ENCODE assay signal across 8 mouse cellular contexts in the genomic region with DNA sequence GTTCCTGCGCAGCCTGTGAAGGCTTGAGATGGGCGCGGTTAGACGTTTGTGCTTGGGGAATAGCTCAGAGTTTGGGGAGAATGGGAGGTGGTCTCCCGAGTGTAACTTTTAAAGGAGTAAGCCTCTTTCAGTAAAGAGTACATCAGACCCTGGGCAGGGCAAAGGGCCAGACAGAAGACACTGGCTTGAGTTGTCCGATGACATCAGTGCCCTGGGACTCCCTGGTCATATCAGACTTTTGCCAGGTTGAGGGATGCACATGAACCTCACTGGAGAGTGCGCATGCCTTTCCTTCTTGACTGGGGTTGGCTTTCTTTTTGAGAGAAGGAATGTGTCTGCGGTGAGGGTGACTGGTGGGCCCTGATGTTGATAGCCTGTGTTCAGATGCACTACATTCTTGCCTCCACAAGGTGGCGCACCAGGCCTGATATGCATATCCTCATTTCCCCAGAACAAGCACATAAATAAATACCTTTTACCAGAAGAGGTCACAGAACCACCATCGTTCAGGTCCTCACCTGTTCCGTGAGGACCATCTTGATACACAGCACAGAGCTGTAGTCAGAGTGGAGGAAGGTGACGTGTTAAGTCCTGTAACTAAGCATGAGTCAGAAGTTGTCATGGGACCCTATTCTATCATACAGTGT. TPM values are rescaled to one million over a fixed set of nuclear protein-coding genes. Genes with fewer than 3 reads are reported as not detected.
A peak's percentile ranks its signal among the peaks of the same experiment; 100 is the strongest.
DNase-seq lines count a peak whose midpoint lies in the region; ATAC-seq and TF ChIP-seq lines count a peak whose summit lies in the region.

No protein-coding gene starts in this region.

- H3K27me3 ChIP-seq in heart, adult 2 months (ENCODE audit: control insufficient read depth, insufficient read depth, low read length): no peaks in the 10 kb centered on the region
- H3K27me3 ChIP-seq in G1E (ENCODE audit: insufficient read depth, low read length): no peaks in the 10 kb centered on the region
- H3K27me3 ChIP-seq in midbrain, embryonic 14.5 days (ENCODE audit: control insufficient read depth, insufficient read depth, low read length): no peaks in the 10 kb centered on the region

- peak in 1 of 2 experiments; percentile 32 for DNase-seq in heart, adult 2 months
- no peak for DNase-seq in heart, adult 11 months
- peak; percentile 2 for DNase-seq in G1E (ENCODE audit: low spot score)
- peak; percentile 63 to 67 for DNase-seq in cerebellum, postnatal 10 days
- DNase-seq in frontal cortex, postnatal 36 days (ENCODE audit: low spot score in 2 of 2): peak; percentile 55 to 63
- peak; percentile 57 to 67 for DNase-seq in layer of hippocampus, postnatal 10 days (ENCODE audit: low spot score in 2 of 2)
- peak; percentile 79 for DNase-seq in midbrain, embryonic 14.5 days
- DNase-seq in thymus, postnatal 25 days: peak; percentile 24

- no peak overlapping the region for H3K4me3 ChIP-seq in heart, adult 2 months
- no peak overlapping the region for H3K4me3 ChIP-seq in G1E (ENCODE audit: low read depth, low read length)
- H3K4me3 ChIP-seq in midbrain, embryonic 14.5 days (replicated peaks; ENCODE audit: low read depth, low read length): no peak overlapping the region

- TF ChIP-seq CTCF in heart, adult 2 months (IDR thresholded peaks at IDR 0.05): peak; percentile 81
- peak; percentile 66 for TF ChIP-seq CTCF in G1E (IDR thresholded peaks at IDR 0.05; ENCODE audit: low read depth, low read length)

- no peaks in the 10 kb centered on the region for H3K79me2 ChIP-seq in heart, adult 2 months (replicated peaks; ENCODE audit: control insufficient read depth, insufficient read depth, low read length)

- no peak for ATAC-seq in G1E (ENCODE audit: extremely low read depth, insufficient number of reproducible peaks, low FRiP score, poor library complexity, severe bottlenecking)
- ATAC-seq in midbrain, embryonic 14.5 days (ENCODE audit: low FRiP score, low TSS enrichment): peak; percentile 14; the same call in 1 of the 2 replicates

- H3K9ac ChIP-seq in heart, adult 2 months (ENCODE audit: low read depth, low read length): no peak overlapping the region
- no peak overlapping the region for H3K9ac ChIP-seq in midbrain, embryonic 14.5 days (replicated peaks; ENCODE audit: low read length)

- no peak overlapping the region for H3K4me2 ChIP-seq in midbrain, embryonic 14.5 days (ENCODE audit: low read length)

- H3K9me3 ChIP-seq in G1E (replicated peaks): no peaks in the 10 kb centered on the region
- H3K9me3 ChIP-seq in midbrain, embryonic 14.5 days (ENCODE audit: control insufficient read depth, low read length): no peaks in the 10 kb centered on the region

- 77% methylated on average over 12 of the region's 12 CpGs for WGBS in heart, adult 2 months
- WGBS in midbrain, embryonic 14.5 days: 75% methylated on average over 12 of the region's 12 CpGs

- H3K27ac ChIP-seq in heart, adult 2 months: no peak overlapping the region
- no peak overlapping the region for H3K27ac ChIP-seq in midbrain, embryonic 14.5 days (replicated peaks; ENCODE audit: low read depth, low read length)

- no peak for TF ChIP-seq POLR2A in heart, adult 2 months (IDR thresholded peaks at IDR 0.05; ENCODE audit: insufficient read depth, low read depth, low read length)

- H3K4me1 ChIP-seq in heart, adult 2 months (ENCODE audit: control insufficient read depth, insufficient read depth, low read length): no peaks in the 10 kb centered on the region; the same call in 1 of the 2 replicates
- H3K4me1 ChIP-seq in G1E (ENCODE audit: insufficient read depth, low read depth, low read length): no peaks in the 10 kb centered on the region
- no peaks in the 10 kb centered on the region for H3K4me1 ChIP-seq in midbrain, embryonic 14.5 days (ENCODE audit: control insufficient read depth, insufficient read depth, low read length)

- intact Hi-C loops in heart, adult 2 months (cut with DNase I): loop anchor here (5.0 kb wide), 1 partner anchor 595 kb away; no protein-coding TSS in a partner anchor

- TF ChIP-seq EP300 in heart, adult 2 months (IDR thresholded peaks at IDR 0.05; ENCODE audit: insufficient read depth, low read depth, low read length): no peak

- no peaks in the 10 kb centered on the region for H3K36me3 ChIP-seq in heart, adult 2 months (ENCODE audit: control insufficient read depth, insufficient read depth, low read length)
- no peaks in the 10 kb centered on the region for H3K36me3 ChIP-seq in G1E (replicated peaks)
- no peaks in the 10 kb centered on the region for H3K36me3 ChIP-seq in midbrain, embryonic 14.5 days (ENCODE audit: control insufficient read depth, insufficient read depth, low read length)

RNA-seq across cellular contexts. Expression of gene Rabl2, which starts 30.7 kb away (rescaled TPM):
- 1 to 10 TPM; 3.7 to 4.2 TPM for total RNA-seq in heart, adult 2 months (2021)
- 5.2 and 11.0 TPM in 2 replicates for polyA plus RNA-seq in heart, adult 2 months (2012; rRNA removed)
- total RNA-seq in G1E (2014; fragmentation: Nextera tagmentation) (11.8 and 12.7 TPM in 2 replicates), G1E (2017) (5.3 and 5.5 TPM in 2 replicates)
- polyA plus RNA-seq in G1E (2012): 8.1 and 9.7 TPM in 2 replicates
- 10 to 100 TPM; 31.4 to 36.3 TPM for total RNA-seq in layer of hippocampus, postnatal 10 days (2021)
- 82.6 and 88.4 TPM in 2 replicates for polyA plus RNA-seq in midbrain, embryonic 14.5 days (2014; fragmentation: Nextera tagmentation; extraction: Ambion mirVana)

RNA-seq across cellular contexts. Expression of gene Acr, which starts 54.3 kb away (rescaled TPM):
- under 1 TPM in 1 of 2 experiments, not detected in 1; 0.57 TPM for total RNA-seq in heart, adult 2 months (2021)
- polyA plus RNA-seq in heart, adult 2 months (2012; rRNA removed): 1.4 and 1.6 TPM in 2 replicates
- total RNA-seq in G1E (2014; fragmentation: Nextera tagmentation) (not detected in 2 replicates), G1E (2017) (not detected in 2 replicates)
- polyA plus RNA-seq in G1E (2012): not detected in 2 replicates
- 1 to 10 TPM; 1.8 to 3.1 TPM for total RNA-seq in layer of hippocampus, postnatal 10 days (2021)
- 2.1 and 2.3 TPM in 2 replicates for polyA plus RNA-seq in midbrain, embryonic 14.5 days (2014; fragmentation: Nextera tagmentation; extraction: Ambion mirVana)
